Mouse (Mus musculus) lung, adult 2 months (tissue): ENCODE results near the gene Ublcp1. TPM values are rescaled to one million over a fixed set of nuclear protein-coding genes. Genes with fewer than 3 reads are reported as not detected.

ENCODE experiments used
- DNase-seq: peaks from one replicate; pipeline ENCODE4 v3.0.0; 2022
- H3K4me1 ChIP-seq: fragments of 200-500 bp; 2 replicates; pipeline ENCODE4 v1.6.1; 2011; ENCODE audit warnings: low read length; ENCODE audit not compliant: control insufficient read depth, insufficient read depth
- H3K4me3 ChIP-seq: fragments of 200-500 bp; replicated peaks from 2 replicates; pipeline ENCODE3; 2011; ENCODE audit warnings: low read depth, mild to moderate bottlenecking, control low read depth, low read length; ENCODE audit errors: extremely low read depth
- CTCF ChIP-seq: fragments of 200-500 bp; IDR thresholded peaks from 2 replicates; pipeline ENCODE4 v1.5.1; 2011; ENCODE audit warnings: mild to moderate bottlenecking, low read length, control low read depth; ENCODE audit not compliant: insufficient read depth
- POLR2A ChIP-seq: fragments of 200-500 bp; IDR thresholded peaks from 2 replicates; pipeline ENCODE4 v1.6.1; 2011; ENCODE audit warnings: low read depth, mild to moderate bottlenecking, control low read depth, low read length, borderline replicate concordance; ENCODE audit errors: extremely low read depth
- WGBS: fragments of 180-500 bp; shearing (Covaris S2); methylation state at CpG from one replicate; pipeline ENCODE4 v1.1.7; 2018; 5-methylcytosine and 5-hydroxymethylcytosine counted together
- polyA plus RNA-seq: library from polyadenylated mRNA; depleted of rRNA; stranded (reverse); fragments of >200 nt; gene quantifications from 2 replicates; pipeline ENCODE4 v1.2.3, GENCODE M21; 2012

The Ublcp1 gene
- polyA plus RNA-seq, 1 experiment, result 11.3 TPM

DNA sequence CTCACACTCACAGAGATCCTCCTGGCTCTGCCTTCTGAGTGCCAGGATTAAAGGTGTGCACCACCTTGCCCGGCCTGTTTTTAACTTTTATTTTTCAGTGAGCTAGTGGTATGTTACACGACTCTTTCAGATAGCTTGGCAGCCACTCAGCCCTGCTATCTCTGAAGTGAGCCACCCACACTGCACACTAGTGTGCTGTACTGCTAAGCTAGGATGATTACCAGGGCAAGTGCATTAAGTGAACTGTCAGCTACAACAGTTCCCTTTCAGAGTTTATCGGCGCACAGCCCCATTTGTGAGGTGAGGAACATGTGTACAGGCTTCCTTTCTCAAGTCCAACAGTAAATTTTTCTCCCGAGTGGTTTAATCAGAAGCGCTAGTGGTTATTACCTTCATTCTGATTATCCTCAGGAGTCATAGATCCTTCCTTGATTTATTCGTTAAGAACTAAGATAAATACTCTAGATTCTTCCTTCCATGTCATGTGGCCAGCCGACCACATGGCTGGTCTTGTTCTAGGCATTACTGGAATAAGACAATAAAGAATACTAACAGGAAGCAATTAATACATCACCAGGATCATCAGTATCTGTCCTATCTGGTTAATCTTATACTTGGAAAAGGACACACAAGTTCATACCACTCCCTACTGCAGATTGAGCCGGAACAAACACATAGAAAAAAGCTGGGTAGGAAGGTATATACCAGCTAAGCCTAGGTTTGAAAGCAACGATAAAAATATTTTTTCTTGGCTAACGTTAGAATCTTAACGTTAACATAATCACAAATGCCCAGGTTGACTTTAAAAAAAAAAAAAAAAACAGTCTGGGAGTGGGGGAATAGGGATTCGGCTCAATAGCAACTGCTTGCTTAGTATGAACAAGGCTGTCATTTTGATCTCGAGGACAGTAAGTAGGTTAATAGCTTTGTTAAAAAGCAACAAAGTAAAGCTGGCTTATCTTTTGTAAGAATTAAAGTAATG lies 42.0 kb upstream of the Ublcp1 start:
- Histone ChIP-seq H3K4me3 (no peak overlapping the region), H3K4me1 (no peaks in the 10 kb centered on the region)
- no peak for DNase-seq
- TF ChIP-seq POLR2A (no peak), CTCF (no peak)
- 60% methylated on average over 14 of the region's 14 CpGs for WGBS

DNA sequence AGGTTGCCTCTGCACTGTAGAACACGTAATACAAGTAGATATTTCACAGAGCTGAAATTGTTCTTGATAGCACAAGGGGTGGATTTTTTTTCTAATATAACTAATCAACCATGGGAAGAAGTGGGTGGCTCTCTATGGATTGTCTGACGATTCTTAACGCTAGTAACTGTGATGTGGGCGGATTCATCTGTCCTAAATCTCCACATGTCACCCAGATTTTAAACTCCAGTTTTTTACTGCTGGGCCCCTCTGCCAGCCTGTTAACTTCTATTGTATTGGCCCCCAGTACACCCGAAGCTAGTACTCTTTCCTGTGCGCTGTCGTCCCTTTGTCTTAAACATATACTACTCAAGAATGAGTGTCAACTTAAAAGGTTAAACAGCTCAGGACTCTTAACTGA lies 40.1 kb upstream of the Ublcp1 start:
- H3K4me3 ChIP-seq, result no peak overlapping the region
- 86% methylated on average over 7 of the region's 7 CpGs for WGBS
- H3K4me1 ChIP-seq, result no peaks in the 10 kb centered on the region
- DNase-seq, result no peak
- TF ChIP-seq POLR2A, result no peak
- TF ChIP-seq CTCF, result no peak

DNA sequence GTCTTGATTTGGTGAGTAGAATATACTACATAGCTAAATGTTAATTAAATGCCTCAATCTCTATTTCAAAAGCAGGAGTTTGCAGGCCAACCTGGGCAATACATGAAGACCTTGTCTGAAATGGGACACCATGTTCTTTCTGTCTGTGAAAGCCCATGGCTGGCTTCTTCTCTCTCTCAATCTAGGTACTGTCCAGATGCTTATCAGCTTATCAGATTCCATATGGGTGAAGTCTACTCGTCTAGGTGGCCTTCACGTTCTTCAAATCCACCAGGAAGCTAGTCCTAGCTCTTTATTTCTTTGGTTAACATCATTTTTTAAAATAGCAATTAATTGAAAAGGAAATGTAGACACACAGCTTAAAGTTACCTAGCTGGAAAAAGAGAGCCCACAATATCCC lies 39.6 kb upstream of the Ublcp1 start:
- 83% methylated on average over 2 of the region's 2 CpGs for WGBS
- Histone ChIP-seq H3K4me1 (no peaks in the 10 kb centered on the region), H3K4me3 (no peak overlapping the region)
- DNase-seq, result no peak
- no peak for TF ChIP-seq CTCF
- no peak for TF ChIP-seq POLR2A

DNA sequence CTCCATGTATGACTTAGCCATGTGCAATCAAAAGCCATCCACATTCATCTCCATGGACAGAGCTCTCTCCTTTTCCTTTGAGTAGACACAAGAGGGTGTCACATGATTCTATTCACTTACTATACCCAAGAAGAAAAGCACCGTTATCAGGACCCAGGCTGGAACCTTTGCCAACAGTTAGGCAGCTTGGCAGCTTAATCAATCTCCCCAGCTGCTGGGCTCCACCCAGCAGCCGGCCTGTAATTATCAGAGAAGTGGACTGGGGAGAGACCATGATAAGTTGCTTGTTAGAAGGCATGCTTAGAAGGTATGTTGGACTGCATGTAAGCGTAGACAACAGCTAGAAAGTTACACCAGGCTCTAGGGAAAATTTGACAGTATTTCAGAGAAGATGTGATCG lies 38.6 kb upstream of the Ublcp1 start:
- Histone ChIP-seq H3K4me1 (no peaks in the 10 kb centered on the region), H3K4me3 (no peak overlapping the region)
- TF ChIP-seq CTCF (no peak), POLR2A (no peak)
- DNase-seq, result no peak
- 49% methylated on average over 4 of the region's 4 CpGs for WGBS

DNA sequence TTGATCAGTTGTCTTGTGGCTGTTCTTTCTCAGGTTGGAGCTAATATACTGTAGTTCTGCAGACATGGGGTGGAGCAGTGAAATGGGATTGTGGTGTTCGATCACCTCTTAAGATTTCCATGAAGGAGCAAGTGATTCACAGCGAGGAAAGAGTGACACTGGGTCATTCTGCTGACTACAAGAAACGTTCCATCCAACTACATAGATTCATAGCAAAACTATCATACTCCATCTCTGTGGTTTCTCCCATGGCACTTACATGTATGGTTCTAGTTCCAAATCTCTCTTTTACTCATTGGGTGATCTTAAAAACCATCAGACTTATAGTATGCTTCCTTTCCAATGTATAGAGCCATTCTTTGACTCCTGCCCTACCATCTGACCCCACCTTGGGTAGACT lies 34.5 kb upstream of the Ublcp1 start:
- Histone ChIP-seq H3K4me3 (no peak overlapping the region), H3K4me1 (no peaks in the 10 kb centered on the region)
- 83% methylated on average over 3 of the region's 3 CpGs for WGBS
- TF ChIP-seq POLR2A (no peak), CTCF (no peak)
- DNase-seq, result no peak

DNA sequence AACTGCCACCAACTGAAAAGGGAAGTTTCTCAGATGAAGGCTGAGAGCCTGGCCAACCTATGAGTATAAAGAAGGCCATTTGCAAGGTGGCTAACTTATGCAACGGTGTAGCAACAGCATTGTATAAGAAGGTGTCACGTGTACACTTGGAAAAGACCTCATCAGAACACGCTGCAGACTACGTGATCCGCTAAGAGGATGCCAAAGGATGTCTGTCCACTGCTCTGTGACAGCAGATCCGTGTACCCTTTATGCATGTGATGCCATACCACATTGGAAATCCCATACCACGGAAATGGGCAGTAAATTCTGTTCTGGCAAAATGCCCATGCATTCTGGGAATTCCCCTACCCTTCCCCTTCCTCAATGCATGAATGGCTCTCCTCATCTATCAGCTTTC lies 33.8 kb upstream of the Ublcp1 start:
- Histone ChIP-seq H3K4me1 (no peaks in the 10 kb centered on the region), H3K4me3 (no peak overlapping the region)
- WGBS, result 64% methylated on average over 7 of the region's 7 CpGs
- DNase-seq, result no peak
- TF ChIP-seq POLR2A, result no peak
- TF ChIP-seq CTCF, result no peak

DNA sequence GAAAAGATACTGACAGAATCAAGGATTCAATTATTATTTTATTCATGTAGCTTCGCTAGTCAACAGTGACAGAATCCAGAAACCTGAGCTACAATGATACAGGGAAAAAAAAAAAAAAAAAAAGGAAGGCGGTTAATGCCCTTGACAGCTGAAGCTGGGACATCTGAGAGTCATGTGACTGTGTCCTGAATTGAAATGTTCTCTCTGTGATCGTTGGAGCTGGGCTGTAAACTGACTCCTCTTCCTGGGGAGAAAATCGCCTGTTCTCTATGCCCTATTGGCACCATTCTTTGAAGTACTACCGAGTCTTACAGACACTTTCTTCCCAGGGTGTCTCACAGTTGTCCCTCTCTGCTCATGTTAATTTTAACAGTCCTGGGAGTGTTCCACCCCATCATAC lies 32.6 kb upstream of the Ublcp1 start:
- DNase-seq, result no peak
- WGBS, result 65% methylated on average over 5 of the region's 5 CpGs
- Histone ChIP-seq H3K4me1 (no peaks in the 10 kb centered on the region), H3K4me3 (no peak overlapping the region)
- TF ChIP-seq CTCF (no peak), POLR2A (no peak)

DNA sequence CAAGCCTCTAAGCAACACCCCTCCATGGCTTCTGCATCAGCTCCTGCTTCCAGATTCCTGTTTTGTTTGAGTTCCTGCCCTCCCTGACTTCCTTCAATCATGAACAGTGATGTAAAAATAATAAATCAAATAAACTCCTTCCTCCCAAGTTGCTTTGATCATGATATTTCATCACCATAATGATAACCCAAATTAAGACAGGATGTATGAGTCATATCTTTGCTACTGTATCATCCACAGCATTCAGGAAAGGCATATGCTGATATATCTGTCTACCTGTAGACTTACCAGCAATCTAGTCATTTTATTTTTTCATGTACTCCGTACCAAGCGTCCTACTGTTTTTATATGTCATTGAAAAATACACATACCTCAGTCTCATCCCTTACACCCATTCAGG lies 31.2 kb upstream of the Ublcp1 start:
- WGBS, result 65% methylated on average over 2 of the region's 2 CpGs
- Histone ChIP-seq H3K4me3 (no peak overlapping the region), H3K4me1 (peaks cover under 1% of the 10 kb centered on the region)
- DNase-seq, result no peak
- TF ChIP-seq POLR2A, result no peak
- TF ChIP-seq CTCF, result no peak

DNA sequence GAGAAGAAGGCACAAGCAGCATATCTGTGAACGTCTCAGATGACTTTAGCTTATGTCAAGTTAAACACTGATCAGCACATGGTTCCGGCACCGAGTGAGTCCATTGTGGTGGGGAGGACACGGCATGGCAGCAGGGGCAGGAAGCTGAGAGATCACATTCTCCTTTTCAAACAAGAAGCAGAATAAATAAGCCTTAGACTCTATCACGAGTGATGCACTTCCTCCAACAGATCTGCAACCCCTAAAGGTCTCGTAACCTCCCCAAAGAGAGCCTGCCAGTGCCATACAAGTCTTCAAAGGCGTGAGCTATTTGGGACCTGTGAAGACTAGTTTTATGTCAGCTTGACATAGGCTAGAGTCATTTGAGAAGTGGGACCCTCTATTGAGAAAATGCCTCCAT lies 30.7 kb upstream of the Ublcp1 start:
- Histone ChIP-seq H3K4me1 (peaks cover 2% of the 10 kb centered on the region), H3K4me3 (no peak overlapping the region)
- no peak for DNase-seq
- TF ChIP-seq POLR2A (no peak), CTCF (no peak)
- 60% methylated on average over 7 of the region's 7 CpGs for WGBS

DNA sequence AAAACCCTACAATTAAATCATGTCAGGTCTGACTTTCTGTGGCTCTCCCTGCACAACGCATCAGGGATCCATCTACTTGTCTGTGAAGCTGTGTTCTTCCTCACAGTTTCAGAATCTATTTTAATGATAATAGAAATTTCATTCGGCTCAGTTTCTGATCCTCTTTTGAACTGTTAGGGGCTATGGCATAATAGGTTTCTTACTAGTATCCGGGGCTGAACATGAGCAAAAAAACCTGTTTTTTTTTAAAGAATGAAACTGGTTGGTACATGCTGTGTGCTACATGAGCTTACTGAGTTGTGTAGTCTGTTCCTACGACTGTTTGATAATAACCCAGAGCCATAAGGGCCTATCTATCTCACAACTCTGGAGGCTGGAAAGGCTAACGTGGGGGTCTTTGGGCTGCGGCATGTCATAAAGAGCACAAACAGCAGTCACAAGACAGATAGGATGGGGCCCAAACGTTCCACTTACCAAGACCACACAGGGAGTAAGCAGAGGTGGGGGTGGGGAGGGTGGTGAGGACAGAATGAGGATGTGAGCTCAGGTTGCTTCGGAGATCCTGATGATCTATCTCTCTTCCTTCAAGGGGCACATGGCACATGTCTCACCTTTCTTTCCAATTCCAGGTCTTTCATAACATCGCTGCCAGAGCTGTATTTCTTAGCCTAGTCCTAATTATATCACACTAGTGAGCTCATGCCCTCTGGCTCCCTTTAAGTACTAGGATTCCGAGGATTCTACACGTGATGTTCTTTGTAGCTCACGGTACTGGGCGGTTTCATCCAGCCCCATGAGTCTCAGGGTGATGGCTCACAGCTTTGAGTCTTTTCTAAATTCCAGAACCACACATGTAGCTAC lies 28.3 kb upstream of the Ublcp1 start:
- TF ChIP-seq CTCF, result no peak
- no peak for TF ChIP-seq POLR2A
- no peak for DNase-seq
- Histone ChIP-seq H3K4me1 (peaks cover 2% of the 10 kb centered on the region), H3K4me3 (no peak overlapping the region)
- WGBS, result 75% methylated on average over 13 of the region's 13 CpGs
